In the genomic region with DNA sequence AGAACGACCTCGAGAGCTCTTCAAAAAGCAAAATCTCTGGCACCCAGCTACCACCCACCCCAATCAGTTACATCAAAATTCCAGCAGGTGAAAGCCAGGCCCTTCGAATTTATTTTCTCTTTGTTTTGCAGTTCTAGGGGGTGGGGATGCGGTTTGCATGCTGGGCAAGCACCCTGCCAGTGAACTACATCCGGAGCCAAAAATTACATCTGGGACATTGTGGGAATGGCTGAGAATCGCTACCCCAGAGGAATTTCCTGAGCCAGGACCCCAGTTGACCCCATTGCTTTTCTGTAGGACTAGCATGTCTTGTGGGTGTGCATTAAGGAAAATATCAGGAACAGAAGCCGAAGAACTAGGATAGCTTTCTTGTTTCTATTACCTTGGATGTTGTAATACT, we compare ENCODE assay signal across 19 mouse cellular contexts. TPM values are rescaled to one million over a fixed set of nuclear protein-coding genes. Genes with fewer than 3 reads are reported as not detected.
"Had no signal": no experiment of that assay in that cellular context is flagged by ENCODE, and none has a peak within 500 bp of the region (broad histone marks: within the 10 kb centered on the region; RNA-seq: fewer than 3 reads in every experiment).

No protein-coding gene starts in this region.

- H3K9ac ChIP-seq: limb, embryonic 15.5 days; liver, embryonic 12.5 days; lung, embryonic 14.5 days; midbrain, embryonic 13.5 days; neural tube, embryonic 15.5 days had no signal

- H3K27ac ChIP-seq: limb, embryonic 15.5 days; liver, embryonic 12.5 days; midbrain, embryonic 13.5 days; neural tube, embryonic 15.5 days had no signal

- H3K4me3 ChIP-seq: limb, embryonic 15.5 days; liver, embryonic 12.5 days; midbrain, embryonic 13.5 days; myocyte; neural tube, embryonic 15.5 days had no signal

- DNase-seq: kidney, adult 11 months; kidney, postnatal 25 days; left cerebral cortex, postnatal 4 days; lung, embryonic 14.5 days; lung, postnatal 14 days; right cerebral cortex, adult 18-20 months; right cerebral cortex, postnatal 25 days; thymus, postnatal 36 days had no signal

- ATAC-seq: liver, embryonic 12.5 days; midbrain, embryonic 13.5 days had no signal

- H3K36me3 ChIP-seq: liver, embryonic 12.5 days had no signal

- H3K27me3 ChIP-seq: limb, embryonic 15.5 days; liver, embryonic 12.5 days; midbrain, embryonic 13.5 days; neural tube, embryonic 15.5 days had no signal

- H3K9me3 ChIP-seq: limb, embryonic 15.5 days; liver, embryonic 12.5 days; midbrain, embryonic 13.5 days; neural tube, embryonic 15.5 days had no signal

- H3K4me2 ChIP-seq: limb, embryonic 15.5 days; liver, embryonic 12.5 days; lung, embryonic 14.5 days; midbrain, embryonic 13.5 days; neural tube, embryonic 15.5 days had no signal

- H3K4me1 ChIP-seq: limb, embryonic 15.5 days; liver, embryonic 12.5 days; midbrain, embryonic 13.5 days; neural tube, embryonic 15.5 days had no signal

RNA-seq across cellular contexts. Expression of a gene that starts 29.9 kb away (rescaled TPM):
- total RNA-seq: layer of hippocampus, adult 8-10 months; left cerebral cortex, adult 18-20 months; left cerebral cortex, postnatal 4 days; megakaryocyte-erythroid progenitor cell, adult 5-6 weeks had no signal
- polyA plus RNA-seq: intestine, embryonic 14.5 days; limb, embryonic 15.5 days; liver, embryonic 12.5 days; neural tube, embryonic 11.5 days; neural tube, embryonic 15.5 days; small intestine, adult 2 months had no signal
